Mouse (Mus musculus): ENCODE data around the gene Gbf1.

- TF ChIP-seq CTCF (IDR thresholded peaks at IDR 0.05; ENCODE audit: control insufficient read depth, insufficient read depth, insufficient read length) = no peak
- no peak for TF ChIP-seq MAX (IDR thresholded peaks at IDR 0.05)
- TF ChIP-seq USF1 (IDR thresholded peaks at IDR 0.05; ENCODE audit: low read depth) = no peak
- TF ChIP-seq CEBPB (IDR thresholded peaks at IDR 0.05; ENCODE audit: low read depth) = no peak
- TF ChIP-seq MYOG (IDR thresholded peaks at IDR 0.05; ENCODE audit: control insufficient read depth, extremely low read depth, insufficient read length) = no peak
Measured at GRCm38 (mm10) chr19:46180274-46180673, 28.0 kb downstream of the Gbf1 start.
